Mouse (Mus musculus) megakaryocyte progenitor cell, adult 5-6 weeks (primary cell): ENCODE data around the gene Acrbp. TPM values are rescaled to one million over a fixed set of nuclear protein-coding genes. Genes with fewer than 3 reads are reported as not detected.
A peak's percentile ranks its signal among the peaks of the same experiment; 100 is the strongest.
"Not testable (repeated sequence)": the region's sequence is repeated elsewhere in the genome, so short reads cannot be mapped to it uniquely, and the experiment has no call there.

Experiments used
- ATAC-seq: replicated peaks from 2 replicates; pipeline ENCODE4 v1.8.0; 2016; ENCODE audit warnings: mild to moderate bottlenecking, moderate TSS enrichment, inconsistent platforms; ENCODE audit not compliant: poor library complexity
- total RNA-seq, 2 experiments: library from RNA; stranded (forward) in 1 of 2; stranded (reverse) in 1 of 2; fragments of 157-497, 149-512 nt in 1 of 2; fragments of 200-1000 nt in 1 of 2; gene quantifications; 2 replicates each; pipeline versions ENCODE4 v1.2.3 to v1.2.4; 2015 to 2017

Gene Acrbp
- 8.1 and 9.5 TPM in 2 replicates for total RNA-seq (2015)
- 3.6 and 5.8 TPM in 2 replicates for total RNA-seq (2017)

- ATAC-seq: no peak
Observed at GRCm38 (mm10) chr6:125049678-125050077, at the start of gene Acrbp. Gene Acrbp, plus strand, starts transcription at chr6:125049689.

- ATAC-seq: no peak
Observed at GRCm38 (mm10) chr6:125003706-125004105, 45.8 kb upstream of the Acrbp start.

GRCm38 (mm10) chr6:125005086-125005485, 44.4 kb upstream of the Acrbp start:
- ATAC-seq: no peak

- ATAC-seq: no peak
Observed at GRCm38 (mm10) chr6:125008060-125008459, 41.4 kb upstream of the Acrbp start.

GRCm38 (mm10) chr6:125008586-125009128, 40.8 kb upstream of the Acrbp start:
- peak; percentile 94 for ATAC-seq

GRCm38 (mm10) chr6:125009129-125009180, 40.5 kb upstream of the Acrbp start, which contains the start of gene Zfp384:
Gene Zfp384, plus strand, starts transcription at chr6:125009145.
- ATAC-seq: no peak

GRCm38 (mm10) chr6:125009181-125010073, 40.1 kb upstream of the Acrbp start:
- peak; percentile 68 for ATAC-seq

- peak; percentile 88 for ATAC-seq
Observed at GRCm38 (mm10) chr6:125017682-125018081, 31.8 kb upstream of the Acrbp start.

- peak; percentile 99 for ATAC-seq
Observed at GRCm38 (mm10) chr6:125030532-125030931, 19.0 kb upstream of the Acrbp start.

GRCm38 (mm10) chr6:125031604-125032003, 17.9 kb upstream of the Acrbp start:
- ATAC-seq: no peak

- no peak for ATAC-seq
Observed at GRCm38 (mm10) chr6:125038666-125039065, 10.8 kb upstream of the Acrbp start.

- ATAC-seq: peak; percentile 17
Observed at GRCm38 (mm10) chr6:125039131-125039530, 10.4 kb upstream of the Acrbp start.

GRCm38 (mm10) chr6:125039533-125040153, 9.8 kb upstream of the Acrbp start, which contains the start of gene Ing4:
Gene Ing4, plus strand, starts transcription at chr6:125039760.
- ATAC-seq: peak; percentile 91

- ATAC-seq: no peak
Observed at GRCm38 (mm10) chr6:125040221-125040620, 9.3 kb upstream of the Acrbp start.

- ATAC-seq: peak; percentile 55
Observed at GRCm38 (mm10) chr6:125041047-125041446, 8.4 kb upstream of the Acrbp start.

- ATAC-seq: no peak
Observed at GRCm38 (mm10) chr6:125042081-125042480, 7.4 kb upstream of the Acrbp start.

- peak; percentile 93 for ATAC-seq
Observed at GRCm38 (mm10) chr6:125046691-125047090, 2.8 kb upstream of the Acrbp start.

GRCm38 (mm10) chr6:125051237-125051636, 1.7 kb downstream of the Acrbp start:
- peak; percentile 63 for ATAC-seq

- ATAC-seq: no peak
Observed at GRCm38 (mm10) chr6:125061493-125061892, 12.0 kb downstream of the Acrbp start.

GRCm38 (mm10) chr6:125062511-125062910, 13.0 kb downstream of the Acrbp start:
- 0 out of 2 replicates have a peak, but pooled peaks have one; percentile 33 for ATAC-seq

GRCm38 (mm10) chr6:125063906-125064305, 14.4 kb downstream of the Acrbp start:
- no peak for ATAC-seq

GRCm38 (mm10) chr6:125065223-125065622, 15.7 kb downstream of the Acrbp start:
- not testable (repeated sequence) for ATAC-seq
